Mouse (Mus musculus) kidney, adult 18-20 months (tissue): ENCODE data around the gene Twsg1.

Experiments
- DNase-seq: peaks from one replicate; pipeline ENCODE4 v3.0.0; 2021

Gene Twsg1

DNA sequence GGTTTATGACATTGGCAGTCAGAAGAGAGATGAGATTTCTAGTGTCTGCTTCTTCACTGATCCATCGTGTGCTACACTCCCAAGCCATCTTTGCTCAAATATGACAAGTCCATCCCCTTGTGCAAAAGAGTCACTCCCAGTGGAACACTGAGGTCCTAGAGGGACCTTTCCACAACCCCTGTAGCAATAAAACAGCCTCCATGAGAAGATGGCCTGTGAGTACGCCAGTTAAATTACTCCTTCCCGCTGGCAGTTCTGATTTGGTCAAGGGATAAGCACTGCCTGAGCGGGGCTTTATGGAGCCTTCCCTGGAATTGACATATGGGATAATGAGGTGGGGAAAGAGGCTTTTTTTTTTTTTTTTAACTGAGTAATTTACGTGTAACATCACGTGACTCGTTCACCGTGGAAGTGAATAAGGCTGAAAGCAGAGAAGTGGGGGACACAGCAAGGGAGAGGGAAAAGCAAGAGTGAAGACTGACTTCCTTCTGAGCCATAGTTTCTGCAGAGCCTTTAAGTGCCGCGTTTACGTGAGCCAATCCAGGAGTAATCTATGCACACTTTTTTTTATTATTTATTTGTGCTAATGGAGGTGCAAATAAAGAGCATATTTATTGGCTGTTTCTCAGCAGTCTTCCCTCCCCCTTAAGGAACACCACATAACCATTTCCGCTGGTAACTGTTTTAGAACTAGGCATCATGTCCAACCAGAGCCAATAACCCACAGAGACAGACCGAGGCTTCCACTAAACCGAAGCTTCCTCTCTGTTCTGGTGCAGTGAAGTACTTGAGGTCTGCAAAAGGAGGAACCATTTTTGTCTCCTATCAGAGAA lies 65.1 kb downstream of the Twsg1 start, which contains the start of gene Ralbp1:
Ralbp1 (minus strand) TSS at position 102 of the 833 bp plus-strand sequence.
- no peak for DNase-seq

DNA sequence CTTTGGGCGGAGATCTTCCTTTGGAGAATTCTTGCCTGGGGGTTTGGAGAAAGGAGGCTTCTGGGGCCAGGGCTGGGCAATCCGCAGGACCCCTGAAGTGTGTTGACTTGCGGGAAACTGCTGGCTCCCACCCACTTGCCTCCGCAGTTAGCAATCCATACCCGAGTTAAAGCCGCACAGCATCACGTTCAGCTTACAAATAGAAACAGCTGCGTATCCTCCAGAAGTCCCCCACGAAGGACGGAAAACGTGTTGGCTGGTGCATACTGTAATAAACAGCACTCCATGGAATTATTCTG lies 65.7 kb downstream of the Twsg1 start:
- no peak for DNase-seq

DNA sequence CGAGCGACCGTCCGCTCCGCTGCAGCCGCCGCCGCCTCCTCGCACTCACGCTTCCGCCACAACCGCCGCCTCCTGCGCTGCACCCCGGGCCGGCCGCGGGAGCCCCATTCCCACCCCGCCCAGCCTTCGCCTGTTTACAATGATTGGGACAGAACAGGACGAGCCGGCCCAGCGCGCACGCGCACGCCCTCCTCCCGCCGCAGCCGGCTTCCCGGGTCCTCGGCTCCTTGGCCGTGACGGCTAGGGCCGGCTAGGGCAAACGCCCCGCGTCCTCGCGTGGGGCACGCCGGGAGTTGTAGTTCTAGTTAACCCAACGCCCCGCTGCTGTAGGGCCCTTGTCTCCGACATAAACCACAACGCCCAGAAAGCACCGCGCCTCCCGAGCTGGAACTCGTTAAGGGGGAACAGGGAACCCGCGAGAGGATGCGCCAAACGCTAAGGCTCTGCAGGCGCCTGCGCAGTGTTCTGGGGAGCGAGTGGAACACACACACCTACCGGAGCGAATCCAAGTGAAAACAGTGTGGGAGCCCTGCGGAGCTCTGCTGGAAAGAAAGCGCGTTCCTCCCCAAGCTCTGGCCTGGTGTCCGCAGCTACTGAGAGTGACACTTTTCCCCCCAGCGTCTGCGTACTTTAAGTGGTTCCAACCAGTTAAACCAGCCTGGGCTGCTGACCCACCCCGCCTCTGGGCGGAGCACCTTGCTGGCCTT lies 66.2 kb downstream of the Twsg1 start:
- peak; percentile 99 for DNase-seq

DNA sequence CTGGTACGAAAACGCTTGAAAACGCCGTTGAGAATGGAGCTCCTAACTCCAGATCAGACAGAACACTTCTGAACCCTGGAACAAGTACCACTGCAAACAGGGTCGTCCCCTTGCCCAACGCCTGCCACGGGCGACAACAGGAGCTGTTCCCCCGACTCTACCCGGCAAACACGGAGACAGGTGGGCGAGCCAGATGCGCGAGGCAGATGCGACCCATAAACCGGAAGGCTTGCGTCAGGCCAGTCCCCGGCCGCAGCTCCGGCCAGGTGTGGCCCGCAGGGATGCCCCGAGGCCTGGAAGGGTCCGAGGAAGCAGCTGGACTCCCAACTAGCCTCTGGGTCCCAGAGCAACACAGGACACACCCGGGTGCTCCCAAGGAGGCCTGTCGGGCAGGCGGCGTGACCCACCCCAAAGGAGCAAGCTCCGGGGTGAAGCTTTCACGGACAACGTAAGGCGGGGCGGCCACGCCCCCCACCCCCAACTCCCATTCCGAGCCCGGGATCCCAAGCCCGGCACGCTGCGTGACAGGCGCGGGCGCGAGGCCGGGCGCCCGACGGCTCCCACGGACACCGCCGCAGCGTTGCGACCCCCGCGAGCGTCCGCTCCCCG lies 66.9 kb downstream of the Twsg1 start:
- no peak for DNase-seq

DNA sequence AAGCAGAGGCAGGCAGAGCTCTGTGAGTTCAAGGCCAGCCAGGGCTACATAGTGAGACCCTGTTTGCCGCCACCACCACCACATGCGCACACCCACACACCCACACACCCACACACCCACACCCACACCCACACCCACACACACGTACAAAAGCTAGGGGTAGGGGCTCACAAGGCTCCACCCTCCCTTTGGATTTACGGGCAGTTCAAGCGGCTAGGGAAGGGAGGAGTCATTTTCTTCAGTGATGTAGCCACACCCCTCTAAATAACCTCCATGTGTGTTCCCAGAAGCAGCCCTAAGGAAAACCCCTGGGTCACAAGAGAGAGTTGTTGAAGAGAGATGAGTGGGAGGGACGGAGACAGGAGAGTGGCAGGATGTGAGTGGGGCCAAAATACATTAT lies 74.0 kb downstream of the Twsg1 start:
- DNase-seq: no peak

DNA sequence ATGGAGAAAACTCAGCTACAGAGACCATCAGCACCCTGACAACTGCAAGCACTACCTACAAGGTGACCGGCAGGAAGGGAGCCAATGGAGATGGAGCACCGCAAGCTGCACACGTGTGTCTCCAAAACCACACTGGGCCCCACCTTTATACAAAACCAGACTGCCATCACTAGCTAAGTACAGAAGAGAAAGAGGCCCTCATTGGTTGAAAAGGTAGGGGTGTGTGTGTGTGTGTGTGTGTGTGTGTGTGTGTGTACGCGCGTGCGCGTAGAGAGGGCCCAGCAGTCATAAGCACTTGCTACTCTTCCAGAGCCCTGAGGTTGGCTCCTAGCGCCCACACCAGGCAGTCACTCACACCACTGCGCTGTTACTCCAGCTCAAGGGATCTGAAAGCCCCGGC lies 77.2 kb downstream of the Twsg1 start:
- DNase-seq: no peak

DNA sequence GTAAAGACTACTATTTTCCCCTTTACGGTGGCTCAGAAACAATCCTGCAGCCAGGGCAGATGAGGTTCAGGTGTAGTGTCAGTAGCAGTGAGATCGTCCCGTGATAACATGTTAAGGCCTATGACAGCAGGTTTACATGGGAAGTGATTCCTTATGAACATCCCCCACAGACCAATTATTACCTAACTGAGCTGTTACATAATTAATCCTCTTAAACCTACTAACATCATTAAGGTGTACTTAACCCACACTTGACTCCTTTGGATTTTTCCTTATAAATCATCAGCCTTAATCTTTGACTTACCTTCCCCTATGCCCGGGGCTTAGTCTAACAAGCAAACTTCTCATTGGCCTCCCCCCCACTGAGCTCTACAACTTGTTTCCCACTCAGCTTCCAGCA lies 77.9 kb downstream of the Twsg1 start:
- DNase-seq: no peak

DNA sequence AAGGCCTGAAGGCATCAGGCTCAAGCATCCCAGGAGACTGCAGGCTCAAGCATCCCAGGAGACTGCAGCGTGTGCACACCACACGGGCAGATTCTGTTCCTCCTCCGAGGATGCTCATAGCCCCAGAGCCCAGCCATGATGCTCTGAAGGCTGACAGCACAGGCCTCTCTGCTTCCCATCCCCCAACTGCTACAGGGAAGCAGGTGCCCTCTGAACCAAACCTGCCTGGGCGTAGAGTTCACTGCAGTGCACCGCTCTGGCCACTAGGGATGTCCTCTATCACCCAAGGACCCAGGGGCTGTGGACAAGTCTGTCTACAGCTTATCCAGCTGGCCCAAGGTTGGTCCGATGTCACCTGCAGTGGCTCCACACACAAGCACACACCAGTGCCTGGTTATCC lies 78.4 kb downstream of the Twsg1 start:
- DNase-seq: peak; percentile 67

DNA sequence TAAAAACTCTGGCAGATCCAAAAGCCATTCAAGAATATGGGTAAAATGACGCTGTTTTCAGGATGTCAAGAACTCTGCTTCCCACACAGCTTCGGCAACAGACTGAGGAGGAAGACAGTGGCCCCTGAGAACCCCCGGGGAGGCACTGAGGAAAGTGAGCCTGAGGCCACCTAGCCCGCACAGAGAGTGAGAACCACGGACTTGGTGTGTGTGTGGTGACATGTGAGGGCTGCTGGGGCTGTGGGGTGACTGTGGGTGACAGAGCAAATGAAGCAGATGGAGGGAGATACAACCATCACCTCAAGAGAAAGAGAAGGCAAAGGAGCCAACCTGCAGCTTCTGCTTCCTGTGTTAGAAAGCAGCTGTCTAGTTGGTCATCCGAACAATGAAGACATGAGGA lies 79.0 kb downstream of the Twsg1 start:
- no peak for DNase-seq
